Mouse (Mus musculus) lung, adult 18-20 months (tissue): ENCODE results near the gene Slc7a6os.

Experiments
- DNase-seq, 2 experiments: peaks; one replicate each; pipeline ENCODE4 v3.0.0; 2022; ENCODE audit warnings: mixed read lengths in 2 of 2

Slc7a6os gene

GRCm38 (mm10) chr8:106176891-106177290 is 33.8 kb downstream of the Slc7a6os start:
- DNase-seq = peak in 1 of 2 experiments; percentile 41

GRCm38 (mm10) chr8:106173566-106173965 is 37.2 kb downstream of the Slc7a6os start:
- no peak for DNase-seq

- DNase-seq = no peak
Observed at GRCm38 (mm10) chr8:106169934-106170480, 40.7 kb downstream of the Slc7a6os start.

GRCm38 (mm10) chr8:106169017-106169933 is 41.5 kb downstream of the Slc7a6os start:
- DNase-seq = peak; percentile 44 to 46

- DNase-seq = peak; percentile 84 to 87
Observed at GRCm38 (mm10) chr8:106168356-106169016, 42.2 kb downstream of the Slc7a6os start, which contains the start of gene Slc7a6. TSS of gene Slc7a6 (plus strand) at chr8:106168857.

- DNase-seq = peak; percentile 69 to 76
Observed at GRCm38 (mm10) chr8:106165460-106165859, 45.3 kb downstream of the Slc7a6os start.

GRCm38 (mm10) chr8:106163251-106163650 is 47.5 kb downstream of the Slc7a6os start:
- no peak for DNase-seq

GRCm38 (mm10) chr8:106159876-106160275 is 50.9 kb downstream of the Slc7a6os start:
- no peak for DNase-seq

GRCm38 (mm10) chr8:106158381-106158780 is 52.4 kb downstream of the Slc7a6os start:
- no peak for DNase-seq

- DNase-seq = no peak
Observed at GRCm38 (mm10) chr8:106157419-106157818, 53.3 kb downstream of the Slc7a6os start.

GRCm38 (mm10) chr8:106152876-106153275 is 57.9 kb downstream of the Slc7a6os start:
- no peak for DNase-seq

GRCm38 (mm10) chr8:106151041-106151440 is 59.7 kb downstream of the Slc7a6os start:
- DNase-seq = no peak
